Mouse (Mus musculus) liver, embryonic 12.5 days (tissue): Measurements from ENCODE around the gene Josd2. TPM values are rescaled to one million over a fixed set of nuclear protein-coding genes. Genes with fewer than 3 reads are reported as not detected.
A peak's percentile ranks its signal among the peaks of the same experiment; 100 is the strongest.

ENCODE experiments used
- ATAC-seq: fragments of 200-750 bp; cut with Nextera tagmentation; 2 replicates; pipeline ENCODE4 v1.8.0; 2017; ENCODE audit warnings: moderate number of reproducible peaks, mild to moderate bottlenecking, moderate library complexity
- H3K27ac ChIP-seq: fragments of 300-500 bp; sonication (generic); 2 replicates; pipeline ENCODE4 v1.5.1; 2016; ENCODE audit warnings: mild to moderate bottlenecking
- H3K27me3 ChIP-seq: fragments of 300-500 bp; sonication (generic); replicated peaks from 2 replicates; pipeline ENCODE4 v1.6.1; 2016; ENCODE audit warnings: mild to moderate bottlenecking, moderate library complexity
- H3K36me3 ChIP-seq: fragments of 300-500 bp; sonication (generic); 2 replicates; pipeline ENCODE4 v1.6.1; 2016; ENCODE audit warnings: mild to moderate bottlenecking, moderate library complexity
- H3K4me1 ChIP-seq: fragments of 300-500 bp; sonication (generic); 2 replicates; pipeline ENCODE4 v1.6.1; 2016
- H3K4me2 ChIP-seq: fragments of 300-500 bp; sonication (generic); 2 replicates; pipeline ENCODE4 v1.6.1; 2016; ENCODE audit warnings: mild to moderate bottlenecking, moderate library complexity
- H3K4me3 ChIP-seq: fragments of 300-500 bp; sonication (generic); 2 replicates; pipeline ENCODE4 v1.5.1; 2016; ENCODE audit warnings: mild to moderate bottlenecking, moderate library complexity
- H3K9ac ChIP-seq: fragments of 300-500 bp; sonication (generic); 2 replicates; pipeline ENCODE4 v1.6.1; 2016; ENCODE audit warnings: mild to moderate bottlenecking, moderate library complexity
- H3K9me3 ChIP-seq: fragments of 300-500 bp; sonication (generic); replicated peaks from 2 replicates; pipeline ENCODE4 v1.6.1; 2016; ENCODE audit warnings: mild to moderate bottlenecking, moderate library complexity
- WGBS: fragments of 180-500 bp; shearing (Covaris S2); methylation state at CpG from one replicate; pipeline ENCODE4 v1.1.7; 2016; ENCODE audit not compliant: insufficient replicate concordance; 5-methylcytosine and 5-hydroxymethylcytosine counted together
- polyA plus RNA-seq: library from polyadenylated mRNA; unstranded; fragments of >200 nt; fragmentation: Nextera tagmentation; extraction: Ambion mirVana; gene quantifications from 2 replicates; pipeline ENCODE4 v1.2.1, GENCODE M21; 2016

Gene Josd2
- polyA plus RNA-seq, 1 experiment from 2014 or later, result 189 TPM

- Histone ChIP-seq H3K27ac (peak overlapping the region; percentile 65), H3K27me3 (peaks cover 42% of the 10 kb centered on the region), H3K9me3 (no peaks in the 10 kb centered on the region), H3K36me3 (peaks cover 22% of the 10 kb centered on the region), H3K4me2 (peak overlapping the region; percentile 88), H3K9ac (0 out of 2 replicates have a peak overlapping the region, but pooled peaks have one; percentile 35), H3K4me1 (peaks cover 90% of the 10 kb centered on the region), H3K4me3 (0 out of 2 replicates have a peak overlapping the region, but pooled peaks have one; percentile 85)
- ATAC-seq, result no peak
- WGBS, result 79% methylated on average over 16 of the region's 16 CpGs
Observed at GRCm38 (mm10) chr7:44466888-44467311, 880 bp upstream of the Josd2 start.

GRCm38 (mm10) chr7:44468644-44469285, 985 bp downstream of the Josd2 start:
- WGBS, result 45% methylated on average over 15 of the region's 15 CpGs
- ATAC-seq, result peak; percentile 40
- Histone ChIP-seq H3K36me3 (peaks cover 22% of the 10 kb centered on the region), H3K4me1 (peaks cover 94% of the 10 kb centered on the region), H3K4me3 (peak overlapping the region; percentile 85), H3K9ac (peak overlapping the region; percentile 90), H3K4me2 (peak overlapping the region; percentile 88), H3K27ac (peak overlapping the region; percentile 96), H3K9me3 (no peaks in the 10 kb centered on the region), H3K27me3 (peaks cover 31% of the 10 kb centered on the region)

- peak overlapping the region; percentile 85 for H3K4me3 ChIP-seq
- peaks cover 22% of the 10 kb centered on the region for H3K36me3 ChIP-seq
- ATAC-seq, result peak; percentile 67
- WGBS, result 48% methylated on average over 16 of the region's 16 CpGs
- H3K4me1 ChIP-seq, result peaks cover 92% of the 10 kb centered on the region
- H3K9me3 ChIP-seq, result no peaks in the 10 kb centered on the region
- H3K4me2 ChIP-seq, result peak overlapping the region; percentile 88
- H3K9ac ChIP-seq, result peak overlapping the region; percentile 90
- H3K27me3 ChIP-seq, result peaks cover 31% of the 10 kb centered on the region
- H3K27ac ChIP-seq, result peak overlapping the region; percentile 96
Observed at GRCm38 (mm10) chr7:44469677-44470675, 2.2 kb downstream of the Josd2 start.

GRCm38 (mm10) chr7:44470696-44471612, 3.2 kb downstream of the Josd2 start:
- Histone ChIP-seq H3K27ac (peak overlapping the region; percentile 96), H3K4me2 (peak overlapping the region; percentile 88), H3K4me1 (peaks cover 83% of the 10 kb centered on the region), H3K9ac (peak overlapping the region; percentile 90), H3K9me3 (no peaks in the 10 kb centered on the region), H3K4me3 (peak overlapping the region; percentile 85), H3K27me3 (peaks cover 33% of the 10 kb centered on the region), H3K36me3 (peaks cover 22% of the 10 kb centered on the region)
- WGBS, result 77% methylated on average over 16 of the region's 16 CpGs
- no peak for ATAC-seq

GRCm38 (mm10) chr7:44471880-44472557, 4.2 kb downstream of the Josd2 start:
- H3K4me2 ChIP-seq, result no peak overlapping the region
- H3K9me3 ChIP-seq, result no peaks in the 10 kb centered on the region
- peaks cover 22% of the 10 kb centered on the region for H3K36me3 ChIP-seq
- H3K4me1 ChIP-seq, result peaks cover 72% of the 10 kb centered on the region
- 44% methylated on average over 6 of the region's 6 CpGs for WGBS
- peak overlapping the region; percentile 96 for H3K27ac ChIP-seq
- peaks cover 40% of the 10 kb centered on the region for H3K27me3 ChIP-seq
- H3K4me3 ChIP-seq, result no peak overlapping the region
- 0 out of 2 replicates have a peak overlapping the region, but pooled peaks have one; percentile 7 for H3K9ac ChIP-seq
- ATAC-seq, result no peak

- 20% methylated on average over 1 of the region's 1 CpGs for WGBS
- peaks cover 67% of the 10 kb centered on the region for H3K4me1 ChIP-seq
- no peak overlapping the region for H3K4me3 ChIP-seq
- peaks cover 22% of the 10 kb centered on the region for H3K36me3 ChIP-seq
- H3K9me3 ChIP-seq, result no peaks in the 10 kb centered on the region
- H3K27ac ChIP-seq, result peak overlapping the region; percentile 96
- no peak overlapping the region for H3K4me2 ChIP-seq
- ATAC-seq, result no peak
- H3K9ac ChIP-seq, result 0 out of 2 replicates have a peak overlapping the region, but pooled peaks have one; percentile 57
- H3K27me3 ChIP-seq, result peaks cover 45% of the 10 kb centered on the region
Observed at GRCm38 (mm10) chr7:44472558-44472885, 4.7 kb downstream of the Josd2 start.

DNA sequence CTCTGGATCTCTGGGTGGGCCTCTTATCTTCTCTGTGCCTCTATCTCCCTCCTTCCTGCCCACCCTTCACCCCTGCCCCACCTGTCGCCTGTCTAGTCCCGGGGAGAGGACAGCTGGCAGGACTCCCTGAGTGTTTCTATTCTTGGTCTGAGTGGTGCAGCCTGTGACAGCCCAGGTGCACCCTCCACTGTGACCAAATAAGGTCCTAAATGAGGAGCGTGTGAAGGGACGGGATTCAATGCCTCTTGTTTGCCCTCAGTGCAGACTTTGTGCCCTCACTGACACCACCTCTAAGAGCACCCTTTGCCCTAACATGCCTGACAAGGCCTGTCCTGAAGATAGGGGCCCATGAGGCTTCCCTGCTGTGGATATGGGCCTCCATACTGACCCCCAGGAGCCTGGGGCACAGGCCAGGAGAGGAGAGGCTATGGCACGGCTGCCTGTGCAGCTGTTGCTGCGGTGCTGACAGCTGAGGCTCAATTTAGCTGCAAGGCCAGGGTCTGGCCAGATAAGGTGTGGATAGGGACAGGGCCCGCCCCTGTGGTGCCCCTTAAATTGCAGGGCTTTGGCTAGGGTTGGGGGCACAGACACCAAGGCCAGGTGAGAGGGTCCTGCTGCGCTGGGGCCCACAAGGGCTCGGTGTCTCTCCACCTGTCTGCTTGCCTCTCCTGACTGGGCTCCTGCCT, 5.3 kb downstream of the Josd2 start:
- Histone ChIP-seq H3K4me2 (peak overlapping the region; percentile 23; the same call in 1 of the 2 replicates), H3K9ac (peak overlapping the region; percentile 57), H3K4me3 (no peak overlapping the region), H3K9me3 (no peaks in the 10 kb centered on the region), H3K36me3 (peaks cover 22% of the 10 kb centered on the region), H3K27ac (peak overlapping the region; percentile 45), H3K4me1 (peaks cover 66% of the 10 kb centered on the region), H3K27me3 (peaks cover 51% of the 10 kb centered on the region)
- 39% methylated on average over 9 of the region's 9 CpGs for WGBS
- no peak for ATAC-seq

DNA sequence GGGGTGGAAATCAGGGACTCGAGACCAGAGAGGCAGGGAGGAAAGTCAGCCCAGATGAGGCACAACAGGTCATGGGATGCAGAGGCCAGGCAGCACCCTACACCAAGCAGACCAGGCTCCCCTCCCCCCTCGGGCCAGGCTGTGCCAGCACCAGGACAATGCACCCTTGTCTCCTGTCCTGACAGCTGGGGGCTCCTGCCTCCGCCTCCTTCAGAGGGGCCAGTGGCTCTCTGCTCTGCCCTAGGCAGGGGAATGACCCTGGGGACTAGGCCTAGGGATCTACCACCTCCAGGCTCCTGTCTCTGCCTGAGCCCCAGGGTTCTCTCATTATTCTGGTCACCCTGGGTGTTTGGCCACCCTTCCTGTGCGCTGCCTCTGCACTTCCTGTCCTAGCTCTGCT, 6.6 kb downstream of the Josd2 start:
- H3K9ac ChIP-seq, result no peak overlapping the region
- H3K4me3 ChIP-seq, result no peak overlapping the region

GRCm38 (mm10) chr7:44475046-44475614, 7.3 kb downstream of the Josd2 start:
- no peak overlapping the region for H3K4me2 ChIP-seq
- H3K36me3 ChIP-seq, result peaks cover 14% of the 10 kb centered on the region
- H3K9me3 ChIP-seq, result no peaks in the 10 kb centered on the region
- H3K27me3 ChIP-seq, result peaks cover 71% of the 10 kb centered on the region
- WGBS, result 36% methylated on average over 5 of the region's 5 CpGs
- no peak for ATAC-seq
- H3K4me3 ChIP-seq, result no peak overlapping the region
- peaks cover 65% of the 10 kb centered on the region for H3K4me1 ChIP-seq
- H3K9ac ChIP-seq, result no peak overlapping the region
- H3K27ac ChIP-seq, result no peak overlapping the region

More for the DNA sequence above, 6.6 kb downstream of the Josd2 start:
- Histone ChIP-seq H3K4me2 (no peak overlapping the region), H3K27ac (no peak overlapping the region), H3K36me3 (peaks cover 16% of the 10 kb centered on the region), H3K27me3 (peaks cover 64% of the 10 kb centered on the region), H3K9me3 (no peaks in the 10 kb centered on the region), H3K4me1 (peaks cover 65% of the 10 kb centered on the region)
- 34% methylated on average over 4 of the region's 4 CpGs for WGBS
- no peak for ATAC-seq

GRCm38 (mm10) chr7:44482836-44483435, 15.2 kb downstream of the Josd2 start:
- Histone ChIP-seq H3K27me3 (peaks cover 44% of the 10 kb centered on the region), H3K4me2 (peak overlapping the region; percentile 73), H3K36me3 (no peaks in the 10 kb centered on the region), H3K4me3 (peak overlapping the region; percentile 25; the same call in 1 of the 2 replicates), H3K27ac (peak overlapping the region; percentile 93), H3K9ac (peak overlapping the region; percentile 69), H3K9me3 (no peaks in the 10 kb centered on the region), H3K4me1 (peaks cover 66% of the 10 kb centered on the region)
- 34% methylated on average over 3 of the region's 3 CpGs for WGBS
- ATAC-seq, result peak; percentile 96
